Mouse (Mus musculus) erythroid progenitor cell, adult 5-6 weeks (primary cell): ENCODE measurements around the gene Nt5c3b. TPM values are rescaled to one million over a fixed set of nuclear protein-coding genes. Genes with fewer than 3 reads are reported as not detected.

Source experiments
- ATAC-seq: replicated peaks from 2 replicates; pipeline ENCODE4 v1.8.0; 2016; ENCODE audit warnings: moderate number of reproducible peaks, mild to moderate bottlenecking, moderate TSS enrichment, inconsistent platforms; ENCODE audit not compliant: poor library complexity, low FRiP score, severe bottlenecking
- total RNA-seq, 2 experiments: library from RNA; stranded (forward) in 1 of 2; stranded (reverse) in 1 of 2; fragments of 150-400 nt in 1 of 2; fragments of 186-747, 209-891 nt in 1 of 2; gene quantifications; 2 replicates each; pipeline versions ENCODE4 v1.2.3 to v1.2.4; 2015 to 2017; ENCODE audit warnings: low replicate concordance in 2 of 2

The Nt5c3b gene
- total RNA-seq, 2 experiments from 2014 or later: 2.5 TPM; not detected in 1

- ATAC-seq: no peak
Measured at GRCm38 (mm10) chr11:100403445-100404134, 38.0 kb downstream of the Nt5c3b start.

DNA sequence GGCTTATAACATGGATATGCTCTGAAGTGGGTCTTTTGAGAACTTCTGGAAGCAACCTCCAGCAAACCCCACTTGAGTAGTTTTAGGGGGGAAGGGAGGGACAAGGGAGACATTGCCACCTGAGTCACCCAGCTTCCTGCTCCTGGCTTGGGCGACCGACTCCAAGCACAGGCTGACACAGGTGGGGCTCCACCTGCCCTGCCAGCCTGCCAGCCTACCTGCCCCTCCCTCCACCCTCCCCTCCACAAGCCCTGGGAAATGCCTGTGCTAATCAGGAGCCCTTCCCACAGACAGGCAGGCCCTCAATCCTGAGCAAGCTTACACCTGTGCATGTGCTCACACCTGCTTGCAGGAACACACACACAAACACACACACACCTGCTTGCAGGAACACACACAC is 38.9 kb downstream of the Nt5c3b start:
- ATAC-seq: no peak

DNA sequence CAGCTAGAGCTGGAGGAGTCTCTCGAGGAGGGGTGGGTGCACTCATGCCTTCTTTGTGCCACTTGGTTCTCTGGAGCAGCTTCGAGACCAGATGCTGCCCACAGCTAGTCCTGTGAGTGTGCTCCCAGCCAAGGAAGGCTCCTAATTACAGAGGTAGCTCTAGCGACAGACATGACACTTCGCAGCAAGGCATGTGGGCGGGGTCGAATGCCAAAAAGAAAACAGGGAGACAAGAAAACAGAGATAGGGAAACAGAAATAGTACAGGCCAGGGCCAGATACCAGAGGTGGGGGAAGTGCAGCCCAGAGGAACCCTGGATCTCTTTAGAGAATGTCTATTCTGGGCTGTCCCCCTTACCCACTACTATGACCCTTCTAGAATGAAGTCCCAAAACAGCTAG is 39.4 kb downstream of the Nt5c3b start:
- no peak for ATAC-seq

- ATAC-seq: no peak
Measured at GRCm38 (mm10) chr11:100400842-100401241, 40.8 kb downstream of the Nt5c3b start.

- ATAC-seq: no peak
Measured at GRCm38 (mm10) chr11:100399727-100400538, 41.7 kb downstream of the Nt5c3b start.

- no peak for ATAC-seq
Measured at GRCm38 (mm10) chr11:100399320-100399719, 42.3 kb downstream of the Nt5c3b start.

DNA sequence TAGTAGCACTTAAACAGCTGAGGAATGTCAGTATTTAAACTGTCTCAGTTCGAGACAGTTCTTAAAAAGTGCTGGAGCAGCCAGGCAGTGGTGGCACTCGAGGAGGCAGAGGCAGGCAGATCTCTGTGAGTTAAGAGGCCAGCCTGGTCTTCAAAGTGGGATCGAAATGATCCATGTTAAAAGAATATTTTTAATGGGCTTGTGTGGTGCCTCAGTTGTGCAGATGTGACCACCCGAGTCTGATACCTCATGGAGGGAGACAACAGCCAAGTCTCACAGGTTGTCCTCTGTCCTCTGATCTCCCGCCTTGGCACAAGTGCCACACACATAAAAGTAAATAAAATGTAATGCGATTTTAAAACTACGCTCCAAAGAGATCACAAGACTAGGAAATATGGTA is 43.1 kb downstream of the Nt5c3b start:
- ATAC-seq: no peak

GRCm38 (mm10) chr11:100397600-100398389 is 43.8 kb downstream of the Nt5c3b start, which contains the start of gene Jup:
Gene Jup (minus strand): TSS chr11:100397763.
- 0 out of 2 replicates have a peak, but pooled peaks have one; percentile 45 for ATAC-seq

DNA sequence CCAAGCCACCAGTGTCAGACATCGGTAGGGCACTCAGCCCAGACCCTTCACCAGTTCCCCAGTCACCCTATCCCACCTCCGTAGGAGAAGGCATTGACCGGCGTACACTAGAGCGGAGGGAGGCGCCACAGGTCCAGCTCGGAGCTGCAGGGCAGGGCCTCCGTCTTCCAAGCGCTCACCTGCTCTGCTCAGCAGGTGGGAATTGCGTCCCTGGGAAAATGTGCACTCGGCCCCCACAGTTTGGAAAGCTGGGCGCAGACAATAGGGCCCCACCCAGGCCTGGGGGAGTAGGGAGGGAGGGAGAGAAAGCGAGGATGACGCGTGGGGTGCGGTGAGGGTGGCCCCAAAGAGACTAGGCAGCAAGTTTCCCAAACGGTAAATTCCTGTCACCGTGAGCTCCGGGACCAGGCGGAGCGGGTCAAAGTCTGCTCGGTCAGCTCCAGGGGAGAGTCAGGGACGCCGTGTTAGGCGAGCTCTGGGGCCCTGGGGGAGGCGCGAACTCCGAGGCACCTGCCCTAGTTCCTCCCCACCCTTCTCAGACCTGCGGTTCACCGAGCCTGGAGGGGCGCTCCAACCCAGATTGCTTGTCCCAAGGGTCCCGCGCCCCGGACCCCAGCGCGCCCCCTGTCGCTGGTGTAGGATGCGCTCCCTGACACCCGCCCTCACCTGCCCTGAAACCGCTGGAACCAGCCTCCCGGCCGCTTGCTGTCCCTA is 44.6 kb downstream of the Nt5c3b start:
- ATAC-seq: no peak

DNA sequence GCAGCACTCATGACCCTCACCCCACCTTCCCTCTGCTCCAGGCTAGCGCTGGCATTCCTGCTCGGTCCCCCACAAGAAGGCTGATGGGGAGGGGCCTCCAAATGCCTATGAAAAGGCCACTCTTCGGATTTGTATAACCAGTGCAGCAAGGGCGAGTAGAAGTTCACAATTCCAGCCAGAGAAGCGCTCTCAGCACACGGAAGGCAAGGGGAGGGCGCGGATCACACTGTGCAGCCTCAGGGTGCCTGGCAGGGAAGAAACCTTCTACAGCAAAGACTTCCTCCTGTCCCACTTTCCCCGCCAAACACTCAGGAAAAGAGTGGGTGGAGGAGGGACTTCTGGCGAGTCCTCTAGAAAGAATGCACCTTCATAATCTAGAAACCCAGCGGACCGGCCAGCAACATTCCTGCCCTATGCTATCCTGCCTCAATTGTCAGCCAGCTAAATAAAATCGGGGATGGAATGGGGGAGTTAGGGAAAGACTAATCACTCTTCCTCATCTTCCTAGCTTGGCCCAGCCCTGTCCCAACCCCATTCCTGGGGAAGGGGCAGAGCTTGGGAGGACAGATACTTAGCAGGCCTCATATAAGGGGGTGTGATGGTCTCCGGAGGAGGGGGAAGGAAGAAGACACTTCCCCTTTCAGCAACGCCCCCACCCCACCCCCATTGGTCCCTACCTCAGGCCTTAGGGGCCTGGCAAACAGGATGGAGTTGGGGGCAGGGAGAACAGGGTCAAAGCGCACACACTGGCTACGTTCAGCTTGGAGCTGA is 45.6 kb downstream of the Nt5c3b start:
- no peak for ATAC-seq

GRCm38 (mm10) chr11:100395200-100395599 is 46.4 kb downstream of the Nt5c3b start:
- ATAC-seq: no peak

DNA sequence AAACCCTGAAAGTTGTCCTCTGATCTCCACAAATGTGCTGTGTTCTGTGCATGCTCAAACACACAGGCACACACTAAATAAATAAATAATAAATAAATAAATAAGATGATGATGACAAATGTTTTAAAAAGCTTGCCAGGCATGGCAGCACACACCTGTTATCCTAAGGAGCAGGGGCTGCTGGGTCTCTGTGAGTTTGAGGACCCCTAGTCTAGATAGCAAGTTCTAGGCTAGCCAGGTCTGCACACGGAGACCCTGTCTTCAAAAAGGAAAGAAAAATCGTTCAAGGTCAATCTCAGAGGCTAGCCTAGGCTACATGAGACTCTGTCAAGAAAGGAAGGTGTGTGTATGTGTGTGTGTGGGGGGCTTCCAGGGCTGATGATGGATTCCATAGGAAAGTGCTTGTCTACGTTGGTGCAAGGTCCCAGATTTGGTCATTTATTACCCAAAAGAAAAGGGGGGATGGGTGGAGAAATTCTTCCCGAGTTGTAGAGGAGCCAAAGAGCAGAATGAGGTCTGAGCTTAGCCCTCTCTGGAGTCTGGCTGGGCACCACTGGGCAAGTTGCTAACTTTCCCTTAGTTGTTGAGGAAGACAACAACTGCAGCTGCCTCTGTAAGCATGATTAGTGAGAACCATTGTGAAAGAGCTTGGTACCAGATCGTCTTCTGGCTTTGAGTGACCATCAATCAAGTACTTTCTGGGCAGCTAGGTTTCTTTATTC is 47.1 kb downstream of the Nt5c3b start:
- ATAC-seq: no peak

DNA sequence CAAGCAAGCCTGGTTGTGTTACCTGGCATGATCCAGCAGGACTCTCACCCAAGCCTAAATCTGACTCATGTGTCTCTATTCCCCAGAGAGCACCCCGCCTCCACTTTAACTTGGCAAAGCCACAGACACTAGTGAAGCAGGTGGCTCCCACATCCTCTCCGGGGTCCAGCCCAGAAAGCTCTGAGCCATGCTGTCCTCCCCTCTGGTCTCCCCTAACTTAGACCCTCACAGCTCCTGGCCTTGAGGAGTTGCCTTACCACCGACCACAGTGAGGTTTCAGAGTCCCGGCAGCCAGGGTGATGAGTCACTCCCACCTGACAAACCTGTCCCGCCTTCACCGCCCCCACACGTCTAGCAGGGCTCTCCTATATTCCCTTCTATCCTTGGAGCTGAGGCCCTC is 47.9 kb downstream of the Nt5c3b start:
- ATAC-seq: no peak

GRCm38 (mm10) chr11:100392958-100393357 is 48.6 kb downstream of the Nt5c3b start:
- ATAC-seq: no peak

DNA sequence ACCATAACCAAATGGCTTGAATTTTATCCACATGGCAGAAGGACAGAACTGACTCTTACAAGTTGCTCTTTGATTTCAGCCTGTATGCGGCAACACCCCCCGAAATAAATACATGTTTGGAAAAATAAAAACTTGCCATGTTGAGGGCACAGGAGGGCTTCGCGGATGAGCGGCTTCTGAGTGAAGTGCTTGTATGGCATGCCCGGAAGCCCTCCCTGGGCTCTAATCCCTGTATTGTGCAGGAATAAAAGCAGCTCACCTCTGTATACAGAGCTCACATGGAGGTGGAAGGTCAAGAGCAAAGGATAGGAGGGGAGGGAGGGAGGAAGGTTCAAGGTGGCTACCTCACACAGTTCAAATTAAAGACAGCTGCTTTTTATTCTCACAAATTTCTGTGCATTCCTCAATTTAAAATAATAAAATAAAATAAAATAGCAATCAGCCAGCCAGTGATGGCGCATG is 49.7 kb downstream of the Nt5c3b start:
- ATAC-seq: no peak

- ATAC-seq: no peak
Measured at GRCm38 (mm10) chr11:100391081-100391883, 50.3 kb downstream of the Nt5c3b start.

DNA sequence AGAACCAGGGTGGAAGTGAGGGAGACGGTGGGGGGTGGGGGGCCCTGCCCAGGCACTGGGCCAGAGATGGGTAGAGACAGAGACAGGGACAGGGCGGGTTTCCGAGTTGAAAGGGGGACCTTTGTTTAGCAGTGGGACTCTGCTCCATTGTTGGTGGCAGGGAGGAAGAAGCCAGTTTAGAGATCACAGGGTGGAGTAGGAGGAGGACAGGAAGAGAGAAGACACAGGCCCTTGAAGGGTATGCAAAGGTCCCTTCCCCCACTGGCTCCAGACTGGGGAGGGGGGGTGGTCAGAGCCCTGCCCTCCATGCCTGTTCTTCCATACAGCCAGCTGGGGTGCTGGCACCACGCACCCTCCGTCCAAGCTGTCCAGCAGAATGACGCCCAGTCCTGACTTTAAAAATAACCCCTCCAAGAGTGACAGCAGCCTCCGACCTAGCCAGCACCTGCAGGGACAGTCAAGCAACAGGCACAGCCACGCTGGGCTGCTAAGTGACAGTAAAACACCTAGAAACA is 51.6 kb downstream of the Nt5c3b start:
- ATAC-seq: no peak
